Comparison of ENCODE assay signal across 23 mouse cellular contexts in genomic region chr10:71223101-71223500, GRCm38 (mm10). TPM values are rescaled to one million over a fixed set of nuclear protein-coding genes. Genes with fewer than 3 reads are reported as not detected.
A peak's percentile ranks its signal among the peaks of the same experiment; 100 is the strongest.
DNase-seq lines count a peak whose midpoint lies in the region; ATAC-seq lines count a peak whose summit lies in the region.
"Had no signal": no experiment of that assay in that cellular context is flagged by ENCODE, and none has a peak within 500 bp of the region (broad histone marks: within the 10 kb centered on the region; RNA-seq: fewer than 3 reads in every experiment).

No protein-coding gene starts in this region.

- 29% methylated on average over 5 of the region's 5 CpGs for WGBS in forebrain, embryonic 14.5 days
- WGBS in forebrain, embryonic 10.5 days = 88% methylated on average over 5 of the region's 5 CpGs
- WGBS in midbrain, embryonic 12.5 days = 62% methylated on average over 5 of the region's 5 CpGs
- WGBS in midbrain, embryonic 16.5 days = 38% methylated on average over 5 of the region's 5 CpGs
- WGBS in neural tube, embryonic 13.5 days = 46% methylated on average over 5 of the region's 5 CpGs

- H3K27me3 ChIP-seq in forebrain, embryonic 14.5 days (replicated peaks; ENCODE audit: control insufficient read depth, insufficient read depth, low read length) = no peaks in the 10 kb centered on the region
- H3K27me3 ChIP-seq in forebrain, embryonic 10.5 days (ENCODE audit: poor library complexity, severe bottlenecking) = peaks cover 3% of the 10 kb centered on the region; the same call in 1 of the 2 replicates
- no peaks in the 10 kb centered on the region for H3K27me3 ChIP-seq in midbrain, embryonic 12.5 days
- H3K27me3 ChIP-seq in midbrain, embryonic 16.5 days (ENCODE audit: control insufficient read depth, insufficient read depth, low read depth, low read length) = no peaks in the 10 kb centered on the region
- no peaks in the 10 kb centered on the region for H3K27me3 ChIP-seq in neural tube, embryonic 13.5 days
- H3K27me3 ChIP-seq: CH12.LX; embryonic facial prominence, embryonic 15.5 days; heart, embryonic 13.5 days; hindbrain, embryonic 15.5 days; Patski had no signal

- no peak overlapping the region for H3K9ac ChIP-seq in forebrain, embryonic 14.5 days (ENCODE audit: low read length)
- H3K9ac ChIP-seq in midbrain, embryonic 12.5 days (replicated peaks) = no peak overlapping the region
- H3K9ac ChIP-seq in midbrain, embryonic 16.5 days (ENCODE audit: low read depth, low read length) = no peak overlapping the region
- H3K9ac ChIP-seq in neural tube, embryonic 13.5 days = no peak overlapping the region
- H3K9ac ChIP-seq: embryonic facial prominence, embryonic 15.5 days; heart, embryonic 13.5 days; hindbrain, embryonic 15.5 days had no signal

- no peak overlapping the region for H3K4me2 ChIP-seq in forebrain, embryonic 14.5 days (ENCODE audit: low read length)
- H3K4me2 ChIP-seq in midbrain, embryonic 12.5 days (replicated peaks) = no peak overlapping the region
- H3K4me2 ChIP-seq in midbrain, embryonic 16.5 days (ENCODE audit: low read length) = no peak overlapping the region
- no peak overlapping the region for H3K4me2 ChIP-seq in neural tube, embryonic 13.5 days
- H3K4me2 ChIP-seq: embryonic facial prominence, embryonic 15.5 days; heart, embryonic 13.5 days; hindbrain, embryonic 15.5 days had no signal

- H3K36me3 ChIP-seq in forebrain, embryonic 14.5 days (ENCODE audit: control insufficient read depth, insufficient read depth, low read length) = peaks cover 35% of the 10 kb centered on the region
- peaks cover 63% of the 10 kb centered on the region for H3K36me3 ChIP-seq in forebrain, embryonic 10.5 days (replicated peaks)
- peaks cover 23% of the 10 kb centered on the region for H3K36me3 ChIP-seq in midbrain, embryonic 12.5 days
- H3K36me3 ChIP-seq in midbrain, embryonic 16.5 days (ENCODE audit: control insufficient read depth, insufficient read depth, low read length) = peaks cover 12% of the 10 kb centered on the region
- H3K36me3 ChIP-seq in neural tube, embryonic 13.5 days = peaks cover 46% of the 10 kb centered on the region

- peaks cover 3% of the 10 kb centered on the region; the same call in 1 of the 2 replicates for H3K4me1 ChIP-seq in forebrain, embryonic 14.5 days (ENCODE audit: control insufficient read depth, insufficient read depth, low read length)
- no peaks in the 10 kb centered on the region for H3K4me1 ChIP-seq in forebrain, embryonic 10.5 days
- H3K4me1 ChIP-seq in midbrain, embryonic 12.5 days = peaks cover 6% of the 10 kb centered on the region; the same call in 1 of the 2 replicates
- H3K4me1 ChIP-seq in midbrain, embryonic 16.5 days (ENCODE audit: control insufficient read depth, insufficient read depth, low read length) = peaks cover 2% of the 10 kb centered on the region; the same call in 1 of the 2 replicates
- H3K4me1 ChIP-seq in neural tube, embryonic 13.5 days (replicated peaks) = 0 out of 2 replicates have a peak, but pooled peaks cover 7% of the 10 kb centered on the region
- H3K4me1 ChIP-seq: embryonic facial prominence, embryonic 15.5 days had no signal

- no peaks in the 10 kb centered on the region for H3K9me3 ChIP-seq in forebrain, embryonic 14.5 days (replicated peaks; ENCODE audit: control insufficient read depth, low read length)
- 0 out of 2 replicates have a peak, but pooled peaks cover 3% of the 10 kb centered on the region for H3K9me3 ChIP-seq in forebrain, embryonic 10.5 days
- no peaks in the 10 kb centered on the region for H3K9me3 ChIP-seq in midbrain, embryonic 12.5 days
- H3K9me3 ChIP-seq in midbrain, embryonic 16.5 days (replicated peaks; ENCODE audit: control insufficient read depth, low read length, poor library complexity, severe bottlenecking) = no peaks in the 10 kb centered on the region
- H3K9me3 ChIP-seq in neural tube, embryonic 13.5 days = no peaks in the 10 kb centered on the region
- H3K9me3 ChIP-seq: embryonic facial prominence, embryonic 15.5 days; heart, embryonic 13.5 days; hindbrain, embryonic 15.5 days had no signal

- no peak overlapping the region; the same call in 1 of the 2 replicates for H3K27ac ChIP-seq in forebrain, embryonic 14.5 days (ENCODE audit: low read depth, low read length)
- H3K27ac ChIP-seq in forebrain, embryonic 10.5 days = no peak overlapping the region
- H3K27ac ChIP-seq in midbrain, embryonic 12.5 days (replicated peaks) = no peak overlapping the region; the same call in 1 of the 2 replicates
- no peak overlapping the region for H3K27ac ChIP-seq in midbrain, embryonic 16.5 days (ENCODE audit: low read length)
- H3K27ac ChIP-seq in neural tube, embryonic 13.5 days (replicated peaks) = peak overlapping the region; percentile 35; the same call in 1 of the 2 replicates
- H3K27ac ChIP-seq: embryonic facial prominence, embryonic 15.5 days; heart, embryonic 13.5 days; hindbrain, embryonic 15.5 days had no signal

- H3K4me3 ChIP-seq in forebrain, embryonic 14.5 days (ENCODE audit: low read depth, low read length) = no peak overlapping the region
- H3K4me3 ChIP-seq in forebrain, embryonic 10.5 days = no peak overlapping the region
- no peak overlapping the region for H3K4me3 ChIP-seq in midbrain, embryonic 12.5 days
- no peak overlapping the region for H3K4me3 ChIP-seq in midbrain, embryonic 16.5 days (ENCODE audit: low read depth, low read length)
- no peak overlapping the region for H3K4me3 ChIP-seq in neural tube, embryonic 13.5 days
- H3K4me3 ChIP-seq: embryonic facial prominence, embryonic 15.5 days; erythroblast, embryonic 14.5 days; heart, embryonic 13.5 days; hindbrain, embryonic 15.5 days had no signal

- ATAC-seq in forebrain, embryonic 14.5 days = peak; percentile 66
- ATAC-seq in midbrain, embryonic 12.5 days (ENCODE audit: low FRiP score, low read depth) = peak; percentile 41
- ATAC-seq in midbrain, embryonic 16.5 days = no peak
- ATAC-seq in neural tube, embryonic 13.5 days (ENCODE audit: low read depth) = no peak
- ATAC-seq: Patski had no signal

- peak; percentile 65 for DNase-seq in forebrain, embryonic 14.5 days (ENCODE audit: low spot score)
- no peak for DNase-seq in forebrain, embryonic 10.5 days (ENCODE audit: extremely low spot score, low spot score)
- DNase-seq in neural tube, embryonic 10.5 days (ENCODE audit: extremely low spot score, low spot score) = no peak
- no peak for DNase-seq in adrenal gland, postnatal 10 days
- DNase-seq: adrenal gland, adult 2 months; adrenal gland, postnatal 36 days; cerebellum, adult 11 months; cerebellum, adult 8-10 months; cerebellum, postnatal 14 days; embryo, embryonic 11 days; gastrocnemius, postnatal 36 days; heart, adult 11 months; heart, postnatal 36 days; kidney, adult 11 months had no signal

RNA-seq across cellular contexts. Expression of gene Tfam, which starts 15.0 kb away (rescaled TPM):
- 56.8 and 67.0 TPM in 2 replicates for polyA plus RNA-seq in forebrain, embryonic 14.5 days (2014; fragmentation: Nextera tagmentation; extraction: Ambion mirVana)
- 88.3 and 88.5 TPM in 2 replicates for polyA plus RNA-seq in forebrain, embryonic 10.5 days (2016; fragmentation: Nextera tagmentation; extraction: Ambion mirVana)
- 73.7 and 77.7 TPM in 2 replicates for polyA plus RNA-seq in midbrain, embryonic 12.5 days (2016; fragmentation: Nextera tagmentation; extraction: Ambion mirVana)
- polyA plus RNA-seq in midbrain, embryonic 16.5 days (2015; fragmentation: Nextera tagmentation; extraction: Ambion mirVana) = 49.7 and 50.2 TPM in 2 replicates
- 56.6 and 69.5 TPM in 2 replicates for polyA plus RNA-seq in neural tube, embryonic 13.5 days (2015; fragmentation: Nextera tagmentation; extraction: Ambion mirVana)
- total RNA-seq in adrenal gland, postnatal 10 days (2021) = 10 to 100 TPM; 71.2 to 72.0 TPM

Comparison
In these comparisons a context has a peak if more than half of its experiments do, and no peak if none do; other contexts are left out.
1. ATAC-seq: peak in forebrain, embryonic 14.5 days (single experiment) and midbrain, embryonic 12.5 days (single experiment); none in midbrain, embryonic 16.5 days (single experiment) and neural tube, embryonic 13.5 days (single experiment).